Mouse (Mus musculus) cerebellum, adult 2 months (tissue): ENCODE measurements around the gene Klhl21. TPM values are rescaled to one million over a fixed set of nuclear protein-coding genes. Genes with fewer than 3 reads are reported as not detected.

Experiments used
- DNase-seq, 2 experiments: peaks; one replicate each; pipeline ENCODE4 v3.0.0; 2021
- H3K27ac ChIP-seq: fragments of 200-500 bp; 2 replicates; pipeline ENCODE4 v1.5.1; 2012; ENCODE audit warnings: low read length, control low read depth, inconsistent platforms; ENCODE audit not compliant: insufficient read depth
- H3K27me3 ChIP-seq: fragments of 200-500 bp; 2 replicates; pipeline ENCODE4 v1.6.1; 2012; ENCODE audit warnings: inconsistent platforms, mild to moderate bottlenecking, low read length, moderate library complexity; ENCODE audit not compliant: control insufficient read depth, insufficient read depth
- H3K4me1 ChIP-seq: fragments of 200-500 bp; 2 replicates; pipeline ENCODE4 v1.6.1; 2011; ENCODE audit warnings: low read length; ENCODE audit not compliant: control insufficient read depth, insufficient read depth
- H3K4me3 ChIP-seq: fragments of 200-500 bp; replicated peaks from 2 replicates; pipeline ENCODE3; 2011; ENCODE audit warnings: mild to moderate bottlenecking, low read depth, low read length, control low read depth; ENCODE audit not compliant: insufficient read depth
- CTCF ChIP-seq: fragments of 200-500 bp; IDR thresholded peaks from 2 replicates; pipeline ENCODE4 v1.5.1; 2011; ENCODE audit warnings: low read depth, mild to moderate bottlenecking, control low read depth, low read length, moderate library complexity, borderline replicate concordance; ENCODE audit not compliant: insufficient read depth
- POLR2A ChIP-seq: fragments of 200-500 bp; IDR thresholded peaks from 2 replicates; pipeline ENCODE4 v1.6.1; 2011; ENCODE audit warnings: low read length, control low read depth, borderline replicate concordance; ENCODE audit not compliant: insufficient read depth
- WGBS: fragments of 180-500 bp; shearing (Covaris S2); methylation state at CpG from one replicate; pipeline ENCODE4 v1.1.7; 2018; 5-methylcytosine and 5-hydroxymethylcytosine counted together
- polyA plus RNA-seq: library from polyadenylated mRNA; depleted of rRNA; stranded (reverse); fragments of >200 nt; gene quantifications from 2 replicates; pipeline ENCODE4 v1.2.3, GENCODE M21; 2012

The Klhl21 gene
- polyA plus RNA-seq, 1 experiment, result 14.5 TPM

GRCm38 (mm10) chr4:151996173-151996950, 12.2 kb upstream of the Klhl21 start, which contains the start of gene Phf13:
Phf13 (minus strand) TSS chr4:151996258.
- no peaks in the 10 kb centered on the region for H3K27me3 ChIP-seq
- DNase-seq, result peak; percentile 99
- TF ChIP-seq CTCF (no peak), POLR2A (peak; percentile 52; the same call in 1 of the 2 replicates)
- under 1% methylated on average over 94 of the region's 94 CpGs for WGBS
- peak within 1 kb of the TSS; percentile 98 for H3K27ac ChIP-seq
- no peaks in the 10 kb centered on the region for H3K4me1 ChIP-seq
- peak within 1 kb of the TSS; percentile 99 for H3K4me3 ChIP-seq

GRCm38 (mm10) chr4:151996951-151997222, 11.7 kb upstream of the Klhl21 start:
- WGBS, result 2% methylated on average over 13 of the region's 13 CpGs
- TF ChIP-seq CTCF (no peak), POLR2A (no peak)
- Histone ChIP-seq H3K4me3 (peak overlapping the region; percentile 99), H3K4me1 (no peaks in the 10 kb centered on the region), H3K27me3 (no peaks in the 10 kb centered on the region), H3K27ac (peak overlapping the region; percentile 98)
- no peak for DNase-seq

GRCm38 (mm10) chr4:151997701-151998100, 10.9 kb upstream of the Klhl21 start:
- no peaks in the 10 kb centered on the region; the same call in 1 of the 2 replicates for H3K4me1 ChIP-seq
- DNase-seq, result no peak
- TF ChIP-seq POLR2A, result no peak
- TF ChIP-seq CTCF, result no peak
- H3K27me3 ChIP-seq, result no peaks in the 10 kb centered on the region
- no peak overlapping the region for H3K27ac ChIP-seq
- H3K4me3 ChIP-seq, result no peak overlapping the region
- 81% methylated on average over 3 of the region's 3 CpGs for WGBS

- DNase-seq, result no peak
- H3K4me3 ChIP-seq, result no peak overlapping the region
- 86% methylated on average over 3 of the region's 3 CpGs for WGBS
- H3K27me3 ChIP-seq, result no peaks in the 10 kb centered on the region
- TF ChIP-seq CTCF (no peak), POLR2A (no peak)
- H3K4me1 ChIP-seq, result no peaks in the 10 kb centered on the region; the same call in 1 of the 2 replicates
- no peak overlapping the region for H3K27ac ChIP-seq
Observed at GRCm38 (mm10) chr4:151999481-151999880, 9.1 kb upstream of the Klhl21 start.

GRCm38 (mm10) chr4:152000906-152001305, 7.7 kb upstream of the Klhl21 start:
- TF ChIP-seq CTCF (no peak), POLR2A (no peak)
- Histone ChIP-seq H3K27me3 (no peaks in the 10 kb centered on the region), H3K4me3 (no peak overlapping the region), H3K4me1 (no peaks in the 10 kb centered on the region; the same call in 1 of the 2 replicates), H3K27ac (no peak overlapping the region)
- no peak for DNase-seq
- WGBS, result 41% methylated on average over 4 of the region's 4 CpGs

- no peak overlapping the region for H3K4me3 ChIP-seq
- H3K27ac ChIP-seq, result no peak overlapping the region
- TF ChIP-seq POLR2A (no peak), CTCF (no peak)
- no peak for DNase-seq
- no peaks in the 10 kb centered on the region for H3K27me3 ChIP-seq
- 69% methylated on average over 4 of the region's 4 CpGs for WGBS
- H3K4me1 ChIP-seq, result no peaks in the 10 kb centered on the region; the same call in 1 of the 2 replicates
Observed at GRCm38 (mm10) chr4:152001335-152001734, 7.3 kb upstream of the Klhl21 start.

- no peaks in the 10 kb centered on the region; the same call in 1 of the 2 replicates for H3K4me1 ChIP-seq
- H3K27ac ChIP-seq, result no peak overlapping the region
- 96% methylated on average over 3 of the region's 3 CpGs for WGBS
- no peaks in the 10 kb centered on the region for H3K27me3 ChIP-seq
- H3K4me3 ChIP-seq, result no peak overlapping the region
- no peak for DNase-seq
- no peak for TF ChIP-seq POLR2A
- no peak for TF ChIP-seq CTCF
Observed at GRCm38 (mm10) chr4:152002063-152002462, 6.5 kb upstream of the Klhl21 start.

GRCm38 (mm10) chr4:152006137-152006536, 2.5 kb upstream of the Klhl21 start:
- Histone ChIP-seq H3K27ac (no peak overlapping the region), H3K27me3 (no peaks in the 10 kb centered on the region), H3K4me1 (peaks cover 5% of the 10 kb centered on the region), H3K4me3 (no peak overlapping the region)
- peak; percentile 10; the same call in 1 of the 2 replicates for TF ChIP-seq CTCF
- TF ChIP-seq POLR2A, result no peak
- no peak for DNase-seq
- 81% methylated on average over 6 of the region's 6 CpGs for WGBS
